Mouse (Mus musculus) natural killer cell, adult 2 months (primary cell): ENCODE data around the gene Rubcnl.

ENCODE experiments used
- DNase-seq, 2 experiments: peaks; one replicate each; pipeline ENCODE4 v3.0.0; 2022; ENCODE audit warnings: low spot score in 2 of 2

Gene Rubcnl

DNA sequence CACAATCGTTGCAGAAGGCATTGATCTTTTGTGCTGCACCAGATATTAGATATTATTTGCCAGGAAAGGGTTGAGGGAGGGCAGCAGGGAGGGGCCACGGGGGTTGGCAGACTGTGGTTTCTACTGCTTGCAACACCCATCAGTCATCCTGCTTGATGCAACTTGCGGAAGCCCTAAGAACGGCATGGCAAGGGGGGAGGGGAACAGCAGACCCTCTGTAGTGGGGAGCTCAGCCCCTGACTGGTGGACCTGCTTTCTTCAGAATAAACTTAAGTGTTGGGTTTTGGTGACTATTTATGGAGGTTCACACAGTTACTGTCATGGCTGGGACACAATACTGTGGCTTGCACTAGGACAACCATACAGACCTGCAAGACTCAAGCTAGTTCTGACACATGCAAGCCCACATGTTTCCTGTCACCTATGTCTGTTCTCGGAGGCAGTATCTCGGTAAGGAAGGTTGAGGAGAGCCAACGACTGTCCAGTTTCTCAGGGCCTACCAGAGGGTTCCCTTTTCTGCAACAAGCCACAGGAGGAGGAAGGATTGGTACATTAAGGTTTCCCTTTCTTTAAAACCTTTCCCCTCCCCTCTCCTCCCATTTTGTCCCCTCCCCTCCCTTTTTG, 53.6 kb downstream of the Rubcnl start:
- DNase-seq: peak; percentile 62 to 73

DNA sequence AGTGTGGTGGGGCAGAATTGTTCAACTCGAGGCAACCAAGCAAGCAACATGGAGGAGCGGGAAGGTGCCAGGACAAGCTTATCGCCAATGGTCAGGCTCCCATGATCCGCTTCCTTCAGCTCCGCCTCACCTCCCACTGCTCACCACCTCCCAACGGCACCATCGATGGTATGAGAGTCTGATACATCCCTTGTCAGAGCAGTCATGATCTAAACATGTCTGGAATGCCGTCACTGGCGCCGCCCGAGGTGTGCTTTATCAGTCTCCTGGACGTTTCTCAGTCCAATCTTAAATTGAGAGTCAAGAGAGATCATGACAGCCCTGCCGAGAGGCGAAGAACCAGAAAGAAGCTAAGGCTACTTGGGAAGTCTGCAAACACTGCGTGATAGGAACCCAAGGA, 55.3 kb downstream of the Rubcnl start:
- no peak for DNase-seq

DNA sequence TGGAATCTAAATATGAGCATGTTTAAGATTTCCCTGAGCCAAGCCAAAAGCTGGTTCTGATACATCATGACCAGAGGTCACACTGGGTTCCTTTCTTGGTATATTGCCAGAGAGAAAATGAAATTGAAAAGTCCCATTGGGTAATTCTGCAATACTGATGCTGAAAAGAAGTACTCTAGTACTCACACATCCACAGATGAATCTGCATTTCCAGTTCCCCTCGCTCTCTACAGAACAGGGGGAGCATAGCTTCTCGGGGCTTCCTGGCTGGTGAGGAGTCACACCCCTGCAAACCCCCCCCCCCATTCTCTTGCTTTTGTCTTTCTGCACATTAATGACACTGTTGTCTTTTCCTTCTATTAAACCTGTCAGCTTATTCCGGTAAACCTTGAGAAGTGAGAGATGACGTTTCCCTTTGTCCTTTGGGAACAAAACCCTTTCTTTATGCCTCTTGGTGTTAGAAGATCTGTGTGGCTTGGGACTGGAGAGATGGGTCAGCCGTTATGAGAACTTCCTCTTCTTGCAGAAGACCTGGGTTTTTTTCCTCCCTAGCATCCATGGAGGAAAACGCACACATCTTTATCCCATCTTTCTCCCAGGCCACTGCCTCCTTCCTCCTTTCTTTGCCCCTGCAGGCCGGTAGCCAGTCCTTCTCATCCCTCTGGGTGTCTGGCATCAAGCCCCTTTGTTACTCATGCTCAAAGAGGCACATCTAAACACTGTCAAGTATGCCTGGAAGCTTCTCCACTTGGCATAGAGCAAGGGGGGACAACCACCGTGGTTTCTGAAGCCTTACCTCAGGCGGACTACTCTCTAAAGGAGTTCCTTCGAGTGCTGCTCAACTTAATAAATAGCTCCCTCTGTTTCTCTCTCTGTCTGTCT, 59.7 kb downstream of the Rubcnl start:
- DNase-seq: no peak

DNA sequence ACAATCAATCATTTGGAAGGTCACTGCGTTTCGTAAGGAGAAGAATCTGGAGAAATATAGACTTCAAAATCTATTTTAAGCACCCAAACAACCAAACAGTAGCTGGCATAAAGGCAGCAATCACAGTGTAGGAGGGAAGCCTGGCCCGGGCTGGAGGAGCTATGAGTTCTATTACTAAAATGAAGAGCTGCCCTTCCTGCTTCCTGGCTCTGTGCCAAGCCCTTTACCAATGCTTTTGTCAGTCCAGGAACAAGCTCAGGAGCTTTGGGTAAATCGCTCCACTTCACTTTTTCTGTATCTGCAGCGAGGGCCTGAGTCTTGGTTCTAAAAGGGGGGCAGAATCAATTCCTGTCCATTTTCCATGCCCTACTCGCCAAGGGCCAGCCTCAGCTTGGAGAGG, 62.1 kb downstream of the Rubcnl start:
- DNase-seq: no peak
